Mouse (Mus musculus) layer of hippocampus, postnatal 14 days (tissue): Measurements from ENCODE around the gene Tmem266. TPM values are rescaled to one million over a fixed set of nuclear protein-coding genes. Genes with fewer than 3 reads are reported as not detected.

Source experiments
- DNase-seq, 2 experiments: peaks; one replicate each; pipeline ENCODE4 v3.0.0; 2021 to 2022; ENCODE audit warnings: low spot score in 2 of 2, mixed read lengths in 1 of 2
- total RNA-seq, 2 experiments: library from RNA; stranded (reverse); gene quantifications; 2 replicates each; pipeline ENCODE4 v1.2.3; 2021

Gene Tmem266
- total RNA-seq, 2 experiments from 2014 or later, result 5.7 to 7.5 TPM

GRCm38 (mm10) chr9:55439206-55439780, 112.6 kb downstream of the Tmem266 start:
- no peak for DNase-seq

GRCm38 (mm10) chr9:55447509-55447908, 120.8 kb downstream of the Tmem266 start:
- no peak for DNase-seq

- no peak for DNase-seq
Observed at GRCm38 (mm10) chr9:55449108-55449507, 122.4 kb downstream of the Tmem266 start.

GRCm38 (mm10) chr9:55450035-55450434, 123.3 kb downstream of the Tmem266 start:
- DNase-seq, result no peak

- no peak for DNase-seq
Observed at GRCm38 (mm10) chr9:55451426-55451825, 124.7 kb downstream of the Tmem266 start.

GRCm38 (mm10) chr9:55452906-55453305, 126.2 kb downstream of the Tmem266 start:
- no peak for DNase-seq

GRCm38 (mm10) chr9:55453366-55453765, 126.7 kb downstream of the Tmem266 start:
- no peak for DNase-seq

- peak in 1 of 2 experiments; percentile 15 for DNase-seq
Observed at GRCm38 (mm10) chr9:55468397-55468796, 141.7 kb downstream of the Tmem266 start.

GRCm38 (mm10) chr9:55476084-55476483, 149.4 kb downstream of the Tmem266 start:
- no peak for DNase-seq

GRCm38 (mm10) chr9:55478699-55479098, 152.0 kb downstream of the Tmem266 start:
- no peak for DNase-seq

- DNase-seq, result peak in 1 of 2 experiments; percentile 24
Observed at GRCm38 (mm10) chr9:55482116-55482515, 155.4 kb downstream of the Tmem266 start.

Other genes starting within 250 kb of the Tmem266 start
- gene Ube2q2, start 178.1 kb upstream of the Tmem266 start, total RNA-seq, result 10 to 100 TPM; 49.2 to 55.2 TPM
- 10 to 100 TPM; 37.7 to 40.0 TPM for gene Fbxo22, start 118.0 kb upstream of the Tmem266 start, total RNA-seq
- gene Nrg4, start 69 bp upstream of the Tmem266 start, total RNA-seq, result under 1 TPM; 0.39 to 0.76 TPM
- gene Etfa, start 185.3 kb downstream of the Tmem266 start, total RNA-seq, result 10 to 100 TPM; 52.1 to 54.6 TPM
- not detected for gene Isl2, start 211.8 kb downstream of the Tmem266 start, total RNA-seq